Mouse (Mus musculus) kidney, adult 2 months (tissue): ENCODE data around the gene Myh7b.

ENCODE experiments used
- CTCF ChIP-seq: fragments of 200-500 bp; conservative IDR thresholded peaks from 2 replicates; pipeline ENCODE4 v1.5.1; 2011; ENCODE audit warnings: low read depth, mild to moderate bottlenecking, control low read depth, low read length, moderate library complexity, mixed read lengths; ENCODE audit not compliant: insufficient read depth, insufficient read length
- POLR2A ChIP-seq: fragments of 200-500 bp; IDR thresholded peaks from one replicate; pipeline ENCODE4 v1.6.1; 2011; ENCODE audit warnings: low read depth, low read length, control low read depth

DNA sequence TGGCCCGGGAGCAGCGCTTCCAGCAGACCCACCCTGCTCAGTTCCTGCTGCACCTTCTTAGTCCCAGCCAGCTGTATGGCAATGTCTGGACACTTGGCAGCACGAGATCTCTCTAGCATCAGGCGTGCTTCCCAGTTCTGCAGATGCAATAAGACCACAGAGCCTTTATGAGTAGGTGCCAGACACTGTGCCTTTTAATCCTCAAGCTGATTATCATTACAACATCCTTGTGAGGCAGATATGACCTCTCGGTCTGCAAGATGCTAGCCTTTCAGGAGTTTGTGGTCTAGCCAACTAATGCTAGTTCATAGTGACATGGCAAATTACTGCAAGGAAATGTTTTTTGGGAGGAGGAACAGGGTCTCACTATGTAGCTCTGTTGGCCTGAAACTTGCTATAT is 43.3 kb upstream of the Myh7b start:
- TF ChIP-seq POLR2A = no peak
- no peak for TF ChIP-seq CTCF
